Mouse (Mus musculus): ENCODE data around the gene Zc2hc1b. TPM values are rescaled to one million over a fixed set of nuclear protein-coding genes. Genes with fewer than 3 reads are reported as not detected.
"Not testable (repeated sequence)": the region's sequence is repeated elsewhere in the genome, so short reads cannot be mapped to it uniquely, and the experiment has no call there.

The Zc2hc1b gene
- not detected for total RNA-seq (2021)

DNA sequence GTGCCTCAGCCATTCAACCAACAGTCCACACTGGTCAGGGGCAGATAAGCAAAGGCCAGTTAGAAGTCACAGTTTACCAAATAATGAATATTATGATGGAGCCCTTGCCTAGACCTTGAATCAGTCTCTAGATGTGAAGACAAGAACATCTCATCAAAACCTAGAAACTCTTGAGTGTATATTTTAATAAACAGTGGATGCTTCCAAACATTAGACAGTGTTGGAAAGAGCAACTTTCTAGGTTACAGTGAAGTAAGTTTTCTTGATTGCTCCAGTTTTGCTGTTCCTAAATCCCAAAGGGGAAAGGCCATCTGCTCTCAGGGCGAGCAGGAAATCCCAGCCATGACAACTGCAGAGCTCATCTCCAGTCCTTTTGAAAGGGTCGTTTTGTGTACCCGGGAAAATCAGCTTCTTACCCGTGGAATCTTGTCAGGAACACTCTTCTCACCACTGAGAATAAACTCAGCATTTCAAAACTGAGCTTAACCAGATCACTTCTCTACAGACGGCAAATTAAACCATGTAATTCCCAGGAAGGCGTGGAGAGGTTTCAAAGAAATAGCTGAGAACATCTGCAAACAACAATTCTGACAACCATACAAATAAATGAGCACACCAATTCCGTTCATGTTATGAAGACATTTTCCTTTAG lies at the start of gene Zc2hc1b:
Gene Zc2hc1b, minus strand, starts transcription at position 51 of the 652 bp plus-strand sequence.
- no peak for DNase-seq

DNA sequence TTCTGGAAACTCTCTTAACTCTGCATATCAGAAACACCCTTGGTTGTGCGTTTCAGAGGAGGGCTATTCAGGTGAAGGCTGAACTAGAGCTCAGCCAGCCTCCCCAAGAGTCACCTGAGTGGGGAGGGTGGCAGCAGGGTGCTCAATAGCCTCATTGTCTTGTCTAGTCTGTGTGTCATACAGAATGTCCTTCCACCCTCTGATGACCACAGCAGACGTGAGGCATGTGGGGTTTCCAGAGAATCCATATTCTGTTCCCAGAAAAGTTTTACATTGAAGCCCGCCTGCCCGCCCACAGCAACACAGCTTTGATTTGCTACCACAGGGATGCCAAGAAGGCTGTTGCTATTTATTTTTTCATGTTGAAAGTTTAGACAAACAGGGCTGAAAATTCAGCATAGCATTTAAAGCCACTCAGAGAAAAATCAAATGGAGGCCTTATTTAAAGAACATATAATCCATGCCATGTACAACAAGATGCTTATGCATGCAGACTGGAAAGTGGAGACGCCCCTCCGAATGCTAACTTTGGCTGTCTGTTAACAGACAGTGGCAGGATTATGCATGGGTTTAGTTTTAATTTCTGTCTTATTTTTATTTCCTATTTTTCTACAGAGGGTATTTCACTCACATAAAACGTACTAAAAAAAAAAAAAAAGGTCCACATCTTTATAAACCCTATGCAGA lies 47.7 kb upstream of the Zc2hc1b start:
- no peak for DNase-seq

- no peak for DNase-seq
These were observed 44.3 kb upstream of the Zc2hc1b start for GRCm38 (mm10) chr10:13222135-13222534.

- DNase-seq: no peak
These were observed 42.2 kb upstream of the Zc2hc1b start for GRCm38 (mm10) chr10:13220061-13220460.

DNA sequence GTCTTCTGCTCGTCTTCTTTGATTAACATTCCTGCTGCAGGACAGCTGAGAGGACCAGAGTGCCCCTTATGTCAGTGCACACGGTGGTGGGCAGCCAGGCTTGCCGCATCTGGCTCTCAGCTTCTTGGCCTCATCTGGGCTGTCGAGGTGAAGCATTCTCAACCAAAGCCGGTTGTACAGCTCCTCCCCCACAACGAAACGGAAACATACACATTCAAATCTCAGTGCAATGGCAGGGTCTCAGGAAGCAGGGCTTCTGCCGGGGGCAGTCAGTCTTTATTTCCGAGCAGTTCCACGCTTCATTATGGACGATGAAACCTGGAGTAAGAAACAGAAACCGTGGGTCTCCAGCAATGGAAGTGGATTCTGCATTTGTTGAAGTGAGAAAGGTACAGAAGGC lies 36.1 kb upstream of the Zc2hc1b start:
- no peak for DNase-seq

DNA sequence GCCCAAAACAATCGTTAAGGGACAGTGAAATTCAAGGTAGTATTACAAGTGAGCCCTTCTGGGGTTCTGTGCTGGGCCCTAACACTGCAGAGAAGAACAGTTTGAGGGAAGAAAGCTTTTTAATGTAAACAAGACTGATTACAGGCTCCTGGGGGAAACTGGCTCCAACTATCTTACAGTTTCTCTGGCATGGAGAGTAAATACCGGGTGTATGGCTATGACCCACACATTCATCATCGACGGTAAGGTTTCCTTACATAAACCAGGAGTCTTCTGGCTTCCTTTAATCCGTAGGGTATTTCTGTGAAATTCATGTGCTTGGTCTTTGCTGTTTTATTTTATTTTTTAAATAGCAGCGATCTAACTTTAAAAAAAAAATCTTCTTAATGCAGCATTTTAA lies 35.0 kb upstream of the Zc2hc1b start:
- no peak for DNase-seq

- no peak for DNase-seq
These were observed 34.5 kb upstream of the Zc2hc1b start for GRCm38 (mm10) chr10:13212326-13212725.

GRCm38 (mm10) chr10:13209930-13210637 lies 32.3 kb upstream of the Zc2hc1b start:
- DNase-seq: no peak

- DNase-seq: no peak
These were observed 31.7 kb upstream of the Zc2hc1b start for GRCm38 (mm10) chr10:13209506-13209905.

DNA sequence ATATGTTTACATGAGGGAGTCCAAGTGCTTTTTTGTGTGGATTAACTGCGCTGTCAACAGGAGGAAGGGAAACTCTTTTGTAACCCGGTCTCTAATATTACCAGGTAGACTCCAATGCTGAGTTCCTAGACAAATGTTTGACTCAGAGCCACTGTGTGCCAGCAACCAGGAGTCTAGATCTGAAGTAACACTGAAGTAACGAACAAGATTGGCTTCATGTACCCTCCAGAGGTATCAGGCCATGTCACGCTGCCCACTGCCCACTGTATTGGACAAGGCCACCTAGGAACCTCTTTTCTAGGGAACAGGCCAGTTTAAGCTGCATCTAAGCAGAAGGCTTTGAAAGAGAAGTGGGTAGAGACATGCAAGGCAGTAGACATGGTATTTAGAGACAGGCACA lies 31.2 kb upstream of the Zc2hc1b start:
- no peak for DNase-seq

DNA sequence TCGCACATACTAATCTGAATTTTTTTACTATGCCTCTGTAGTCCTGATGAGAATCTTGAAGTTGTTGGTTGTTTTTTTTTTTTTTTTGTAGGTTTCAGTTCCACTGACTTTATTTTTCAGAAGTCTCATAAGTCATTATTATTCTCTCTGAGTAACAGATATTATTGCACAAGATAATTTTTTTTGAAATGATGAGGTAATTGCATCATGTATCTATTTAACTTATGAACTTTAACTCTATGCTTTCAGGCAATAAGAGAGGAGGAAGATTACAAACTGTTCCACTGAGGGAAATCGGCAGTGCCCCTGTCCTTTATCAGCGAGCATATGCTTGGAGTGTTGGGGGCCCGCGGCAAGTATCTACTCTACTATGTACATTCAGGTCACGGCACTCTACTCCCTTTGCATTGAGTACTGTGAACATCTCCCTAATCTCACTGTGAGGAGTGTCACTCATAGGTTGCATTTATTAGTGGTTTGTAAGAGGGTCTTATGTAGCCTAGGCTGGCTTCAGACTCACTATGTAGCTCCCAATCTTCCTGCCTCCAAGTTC lies 24.0 kb upstream of the Zc2hc1b start:
- no peak for DNase-seq

DNA sequence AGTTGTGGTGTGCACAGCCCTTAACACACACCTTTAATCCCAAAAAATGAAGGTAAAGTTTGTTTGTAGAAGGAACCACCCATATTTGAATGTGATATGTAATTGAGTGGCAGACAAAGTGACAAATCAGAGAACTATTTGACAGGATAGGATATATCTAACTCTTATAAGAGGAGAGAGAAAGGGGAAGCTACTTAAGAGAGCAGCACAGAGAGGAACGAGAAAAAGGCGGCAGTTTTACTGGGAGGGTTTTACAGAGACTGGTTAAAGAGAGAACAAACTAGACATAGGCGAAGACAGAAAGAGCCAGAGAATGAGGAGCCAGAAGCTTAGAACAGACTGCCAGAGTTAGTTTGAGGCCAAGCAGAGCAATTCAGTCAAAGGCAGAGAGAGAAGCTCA lies 23.0 kb upstream of the Zc2hc1b start:
- DNase-seq: no peak

- no peak for DNase-seq
These were observed 21.4 kb upstream of the Zc2hc1b start for GRCm38 (mm10) chr10:13199234-13199633.

DNA sequence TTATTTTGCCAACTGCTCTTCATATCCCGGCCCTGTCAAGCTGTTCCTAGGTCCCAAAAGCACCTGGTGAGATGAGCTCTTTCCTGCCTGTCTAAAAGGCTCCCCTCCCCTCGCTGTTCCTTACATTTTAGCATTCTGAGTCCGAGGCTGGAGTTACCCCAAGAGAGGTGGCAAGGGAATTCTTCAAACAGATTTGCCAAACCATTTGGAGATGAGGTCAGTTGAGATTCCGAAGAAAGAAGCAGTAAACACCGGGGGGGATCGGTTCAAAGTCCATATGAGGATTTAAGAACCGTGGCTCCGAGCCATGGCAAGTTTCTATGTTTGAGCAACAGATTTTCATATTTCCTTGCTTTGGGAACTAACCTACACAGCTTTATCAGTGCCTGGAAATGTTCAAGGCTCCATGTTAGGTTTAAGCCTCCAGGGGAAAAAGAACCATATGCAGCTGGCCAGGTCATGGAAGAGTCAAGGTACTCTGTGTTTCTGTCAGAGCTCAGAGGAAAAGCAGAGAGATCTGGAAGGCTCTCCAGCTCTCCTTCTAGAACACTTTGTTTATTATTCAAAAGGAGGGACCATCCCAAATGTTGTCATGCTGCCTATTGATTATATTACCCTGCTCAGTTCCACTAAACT lies 19.2 kb upstream of the Zc2hc1b start:
- no peak for DNase-seq

DNA sequence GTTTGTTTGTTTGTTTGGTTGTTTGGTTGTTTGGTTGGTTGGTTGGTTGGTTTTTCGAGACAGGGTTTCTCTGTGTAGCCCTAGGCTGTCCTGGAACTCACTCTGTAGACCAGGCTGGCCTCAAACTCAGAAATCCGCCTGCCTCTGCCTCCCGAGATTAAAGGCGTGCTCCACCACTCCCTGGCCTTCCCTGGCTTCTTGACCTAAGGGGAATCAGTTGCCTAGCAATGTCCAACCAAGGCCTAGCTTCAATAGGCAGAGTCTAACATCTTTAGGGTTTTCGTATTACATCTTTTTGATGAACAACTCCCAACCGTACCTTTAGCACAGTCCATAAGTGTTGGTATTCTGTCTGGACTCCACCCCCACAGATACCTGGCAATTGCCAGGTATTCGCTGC lies 15.7 kb upstream of the Zc2hc1b start:
- DNase-seq: not testable (repeated sequence)

DNA sequence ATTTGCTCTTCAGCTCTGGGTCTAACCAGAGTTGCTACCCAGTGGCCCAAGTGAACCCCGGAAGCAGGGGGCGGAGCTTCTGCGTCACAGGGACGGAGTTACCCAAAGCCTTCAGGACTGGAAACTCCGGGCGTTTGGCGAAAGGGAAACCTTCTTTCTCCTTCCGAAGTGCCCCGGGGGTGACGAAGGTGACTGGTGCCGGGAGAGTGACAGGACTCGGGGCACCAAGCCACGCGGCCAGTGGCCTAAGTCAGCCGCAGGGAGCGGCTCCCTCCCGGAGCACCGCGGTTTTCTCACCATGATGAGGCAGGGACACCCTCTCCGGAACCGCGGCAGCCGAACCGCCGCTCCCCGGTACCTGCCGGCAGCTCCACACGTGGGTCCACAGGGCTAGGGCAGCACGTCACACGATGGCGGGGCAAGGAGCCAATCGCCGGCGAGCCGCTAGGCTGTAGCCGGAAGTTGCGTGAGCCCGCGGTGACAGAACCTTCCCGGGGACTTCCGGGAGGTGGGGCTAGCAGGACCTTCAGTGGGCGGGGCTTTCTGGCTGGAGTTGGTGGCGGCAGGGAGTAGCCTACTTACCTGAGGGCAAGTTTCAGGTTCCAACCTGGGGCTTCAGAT lies 15.0 kb upstream of the Zc2hc1b start, which contains the start of gene Ltv1:
Gene Ltv1, minus strand, starts transcription at position 438 of the 621 bp plus-strand sequence.
- peak; percentile 93 to 96 for DNase-seq

- no peak for DNase-seq
These were observed 12.1 kb upstream of the Zc2hc1b start for GRCm38 (mm10) chr10:13189881-13190280.

DNA sequence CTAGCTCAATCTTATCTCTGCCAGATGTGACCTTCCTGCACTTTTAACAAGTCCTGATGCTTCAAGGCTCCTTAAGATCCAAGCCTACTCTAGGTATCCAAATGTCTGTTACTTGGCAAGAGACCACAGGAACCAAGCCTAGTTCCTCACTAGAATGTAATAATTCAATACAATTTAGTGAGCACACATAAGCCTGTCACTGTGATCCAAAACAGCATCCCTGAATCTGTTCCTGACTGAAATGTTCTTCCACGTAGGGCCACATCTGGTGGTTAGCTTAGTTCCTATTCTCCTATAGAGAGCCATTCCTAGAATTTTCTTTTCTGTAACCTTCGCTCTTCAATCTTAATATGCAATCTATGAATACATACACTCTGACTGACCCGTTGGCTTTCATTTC lies 8.9 kb upstream of the Zc2hc1b start:
- no peak for DNase-seq

DNA sequence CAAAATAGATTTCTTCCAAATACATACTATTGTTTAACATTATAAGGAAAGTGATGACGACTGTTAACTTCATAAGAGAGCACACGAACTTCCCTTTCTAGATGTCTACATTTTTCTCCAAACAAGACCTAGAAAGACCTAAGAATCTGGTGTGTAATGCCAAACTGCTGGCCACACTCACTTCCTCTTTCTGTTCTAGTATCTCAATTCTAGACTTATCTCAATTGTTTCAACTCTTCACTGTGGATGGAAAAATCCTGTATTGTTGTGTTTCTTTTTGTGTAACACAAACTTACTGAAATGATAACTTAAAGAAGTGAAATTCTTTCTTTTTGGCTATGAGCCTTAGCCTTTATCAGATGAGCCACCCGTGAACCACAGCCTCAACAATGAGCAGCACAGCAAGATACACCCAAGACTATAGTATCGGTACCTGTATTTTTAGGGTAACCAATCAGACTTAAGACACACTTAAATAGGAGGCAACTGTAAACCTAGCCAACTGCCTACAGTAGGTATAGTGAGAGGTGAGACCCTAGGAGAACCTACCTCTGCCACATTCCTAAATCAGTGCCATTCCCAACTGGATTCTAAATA lies 6.4 kb upstream of the Zc2hc1b start:
- no peak for DNase-seq

DNA sequence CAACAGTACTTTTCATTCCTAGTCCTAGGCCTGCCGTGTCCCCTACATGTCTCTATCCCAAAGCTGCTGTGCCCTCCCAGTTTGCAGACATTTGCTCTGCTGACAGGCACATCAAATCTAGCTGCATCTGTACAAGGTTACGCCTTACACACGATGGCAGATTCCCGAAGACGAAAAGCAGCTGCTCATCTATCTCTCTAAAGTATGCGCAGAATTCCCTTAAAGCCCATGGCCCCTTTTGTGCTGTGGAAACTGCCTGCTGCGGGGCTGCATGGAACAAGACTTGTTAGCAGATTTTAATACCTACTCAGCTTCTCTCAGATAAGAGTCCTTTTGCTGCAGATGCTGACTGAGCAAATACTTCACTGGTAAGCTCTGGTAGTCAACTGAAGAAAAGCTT lies 2.4 kb upstream of the Zc2hc1b start:
- no peak for DNase-seq

- DNase-seq: no peak
These were observed 2.0 kb downstream of the Zc2hc1b start for GRCm38 (mm10) chr10:13175866-13176265.

DNA sequence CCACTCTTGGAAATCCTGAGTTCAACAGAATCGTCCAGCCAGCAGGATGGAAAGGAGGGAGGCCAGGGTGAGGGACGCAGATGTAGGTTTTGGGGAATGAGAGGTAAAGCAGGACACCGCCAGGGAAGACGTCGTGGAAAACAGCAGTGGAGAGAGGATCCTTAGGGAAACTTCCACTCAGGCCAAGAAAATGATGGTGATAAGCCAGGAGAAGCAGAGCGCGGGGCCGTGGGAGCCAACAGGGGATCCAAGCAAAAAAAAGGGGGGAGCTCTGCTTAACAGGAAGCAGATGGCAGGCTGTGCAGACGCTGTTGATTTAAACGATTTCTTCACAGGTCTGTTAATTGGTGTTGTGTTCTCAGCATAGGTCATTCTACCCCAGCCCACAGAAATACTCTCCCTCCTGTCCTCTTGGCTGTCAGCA lies 5.0 kb downstream of the Zc2hc1b start:
- DNase-seq: no peak

All from layer of hippocampus, postnatal 36 days (tissue).